Mouse (Mus musculus): ENCODE measurements around the gene Scd3.
"Not testable (repeated sequence)": the region's sequence is repeated elsewhere in the genome, so short reads cannot be mapped to it uniquely, and the experiment has no call there.

GRCm38 (mm10) chr19:44251138-44251537 lies 48.1 kb downstream of the Scd3 start:
- TF ChIP-seq USF1 (IDR thresholded peaks at IDR 0.05; ENCODE audit: low read depth); MYOD1 (IDR thresholded peaks at IDR 0.05; ENCODE audit: control insufficient read depth, insufficient read length, low read depth); CTCF (IDR thresholded peaks at IDR 0.05; ENCODE audit: control insufficient read depth, insufficient read depth, insufficient read length); MAX (IDR thresholded peaks at IDR 0.05); MYOG (IDR thresholded peaks at IDR 0.05; ENCODE audit: control insufficient read depth, extremely low read depth, insufficient read length); FOSL1 (IDR thresholded peaks at IDR 0.05; ENCODE audit: insufficient read depth, low read length, poor library complexity, severe bottlenecking); CEBPB (IDR thresholded peaks at IDR 0.05; ENCODE audit: low read depth): not testable (repeated sequence)

Measured in C2C12 (cell line).